Mouse (Mus musculus) erythroblast, embryonic 14.5 days (primary cell): Measurements from ENCODE around the gene Scmh1.

Experiments
- GATA1 ChIP-seq: IDR thresholded peaks from 2 replicates; pipeline ENCODE4 v1.6.1; 2012; ENCODE audit warnings: low read length, inconsistent platforms, mixed read lengths
- TAL1 ChIP-seq: IDR thresholded peaks from 3 replicates; pipeline ENCODE4 v1.6.1; 2012; ENCODE audit warnings: low read length, inconsistent platforms, mixed read lengths

- TF ChIP-seq GATA1 (no peak), TAL1 (no peak)
These were observed 116.7 kb downstream of the Scmh1 start for GRCm38 (mm10) chr4:120521761-120522160.
